Mouse (Mus musculus): ENCODE results near the gene Zfp273.
"Not testable (repeated sequence)": the region's sequence is repeated elsewhere in the genome, so short reads cannot be mapped to it uniquely, and the experiment has no call there.

The Zfp273 gene

GRCm38 (mm10) chr13:67813710-67814660 lies at the start of gene Zfp273:
Zfp273 (plus strand) TSS chr13:67813740.
- DNase-seq: peak; percentile 93

GRCm38 (mm10) chr13:67779265-67780221 lies 34.0 kb upstream of the Zfp273 start, which contains the start of gene Zfp493:
Zfp493 (plus strand) TSS chr13:67779693.
- peak; percentile 89 for DNase-seq

- no peak for DNase-seq
Measured at GRCm38 (mm10) chr13:67791921-67792455, 21.6 kb upstream of the Zfp273 start.

GRCm38 (mm10) chr13:67798618-67799017 lies 14.9 kb upstream of the Zfp273 start:
- no peak for DNase-seq

- DNase-seq: not testable (repeated sequence)
Measured at GRCm38 (mm10) chr13:67799151-67799550, 14.4 kb upstream of the Zfp273 start.

GRCm38 (mm10) chr13:67811651-67812210 lies 1.8 kb upstream of the Zfp273 start:
- DNase-seq: no peak

- peak; percentile 53 for DNase-seq
Measured at GRCm38 (mm10) chr13:67812961-67813709, 405 bp upstream of the Zfp273 start.

- DNase-seq: no peak
Measured at GRCm38 (mm10) chr13:67818636-67819035, 5.1 kb downstream of the Zfp273 start.

- peak; percentile 81 for DNase-seq
Measured at GRCm38 (mm10) chr13:67830911-67831336, 17.4 kb downstream of the Zfp273 start, which contains the start of gene Gm10037. Gm10037 (plus strand) TSS chr13:67831106.

- not testable (repeated sequence) for DNase-seq
Measured at GRCm38 (mm10) chr13:67833137-67833536, 19.6 kb downstream of the Zfp273 start.

GRCm38 (mm10) chr13:67843775-67844118 lies 30.2 kb downstream of the Zfp273 start:
- no peak for DNase-seq

GRCm38 (mm10) chr13:67844119-67844852 lies 30.7 kb downstream of the Zfp273 start:
- DNase-seq: peak; percentile 78

GRCm38 (mm10) chr13:67844853-67845194 lies 31.3 kb downstream of the Zfp273 start:
- DNase-seq: peak; percentile 20

GRCm38 (mm10) chr13:67850361-67850760 lies 36.8 kb downstream of the Zfp273 start:
- DNase-seq: no peak

- no peak for DNase-seq
Measured at GRCm38 (mm10) chr13:67853130-67853529, 39.6 kb downstream of the Zfp273 start.

- no peak for DNase-seq
Measured at GRCm38 (mm10) chr13:67853983-67854382, 40.4 kb downstream of the Zfp273 start.

- DNase-seq: no peak
Measured at GRCm38 (mm10) chr13:67857317-67857716, 43.8 kb downstream of the Zfp273 start.

GRCm38 (mm10) chr13:67862508-67862907 lies 49.0 kb downstream of the Zfp273 start:
- DNase-seq: no peak

GRCm38 (mm10) chr13:67863026-67863425 lies 49.5 kb downstream of the Zfp273 start, which contains the start of gene BC048507:
BC048507 (plus strand) TSS chr13:67863326.
- DNase-seq: no peak

- no peak for DNase-seq
Measured at GRCm38 (mm10) chr13:67864764-67865350, 51.3 kb downstream of the Zfp273 start.

GRCm38 (mm10) chr13:67867899-67868298 lies 54.4 kb downstream of the Zfp273 start:
- no peak for DNase-seq
